Mouse (Mus musculus) heart, embryonic 15.5 days (tissue): ENCODE measurements around the gene Ccrl2. TPM values are rescaled to one million over a fixed set of nuclear protein-coding genes. Genes with fewer than 3 reads are reported as not detected.

Experiments used
- ATAC-seq: fragments of 200-750 bp; cut with Nextera tagmentation; replicated peaks from 2 replicates; pipeline ENCODE4 v1.8.0; 2017; ENCODE audit warnings: low read depth, moderate TSS enrichment; ENCODE audit not compliant: insufficient number of reproducible peaks, insufficient read depth, low FRiP score
- H3K27ac ChIP-seq: fragments of 300-500 bp; sonication (generic); 2 replicates; pipeline ENCODE4 v1.5.1; 2015; ENCODE audit warnings: mild to moderate bottlenecking, inconsistent platforms
- H3K27me3 ChIP-seq: fragments of 300-500 bp; sonication (generic); 2 replicates; pipeline ENCODE4 v1.6.1; 2015; ENCODE audit warnings: inconsistent platforms
- H3K36me3 ChIP-seq: fragments of 300-500 bp; sonication (generic); 2 replicates; pipeline ENCODE4 v1.6.1; 2015; ENCODE audit warnings: mild to moderate bottlenecking, inconsistent platforms
- H3K4me1 ChIP-seq: fragments of 300-500 bp; sonication (generic); replicated peaks from 2 replicates; pipeline ENCODE4 v1.6.1; 2015; ENCODE audit warnings: inconsistent platforms
- H3K4me2 ChIP-seq: fragments of 300-500 bp; sonication (generic); 2 replicates; pipeline ENCODE4 v1.6.1; 2015; ENCODE audit warnings: inconsistent platforms, mild to moderate bottlenecking, moderate library complexity
- H3K4me3 ChIP-seq: fragments of 300-500 bp; sonication (generic); 2 replicates; pipeline ENCODE4 v1.5.1; 2015; ENCODE audit warnings: mild to moderate bottlenecking, inconsistent platforms
- H3K9ac ChIP-seq: fragments of 300-500 bp; sonication (generic); 2 replicates; pipeline ENCODE4 v1.6.1; 2015; ENCODE audit warnings: mild to moderate bottlenecking, inconsistent platforms
- H3K9me3 ChIP-seq: fragments of 300-500 bp; sonication (generic); replicated peaks from 2 replicates; pipeline ENCODE4 v1.6.1; 2016; ENCODE audit warnings: inconsistent platforms
- WGBS: fragments of 180-500 bp; shearing (Covaris S2); methylation state at CpG from one replicate; pipeline ENCODE4 v1.1.7; 2015; ENCODE audit warnings: mixed read lengths; 5-methylcytosine and 5-hydroxymethylcytosine counted together
- polyA plus RNA-seq: library from polyadenylated mRNA; unstranded; fragments of >200 nt; fragmentation: Nextera tagmentation; extraction: Ambion mirVana; gene quantifications from 2 replicates; pipeline ENCODE4 v1.2.1, GENCODE M21; 2015

Ccrl2 gene
- polyA plus RNA-seq, 1 experiment from 2014 or later: 5.2 TPM

GRCm38 (mm10) chr9:111026791-111027190 lies 30.5 kb downstream of the Ccrl2 start:
- no peaks in the 10 kb centered on the region for H3K36me3 ChIP-seq
- WGBS: 75% methylated on average over 10 of the region's 10 CpGs
- H3K4me2 ChIP-seq: no peak overlapping the region
- no peak overlapping the region for H3K27ac ChIP-seq
- H3K4me3 ChIP-seq: no peak overlapping the region
- H3K4me1 ChIP-seq: no peaks in the 10 kb centered on the region
- ATAC-seq: no peak
- H3K27me3 ChIP-seq: no peaks in the 10 kb centered on the region
- no peak overlapping the region for H3K9ac ChIP-seq
- H3K9me3 ChIP-seq: no peaks in the 10 kb centered on the region

GRCm38 (mm10) chr9:111019022-111019421 lies 38.3 kb downstream of the Ccrl2 start, which contains the start of gene Ltf:
TSS of gene Ltf (plus strand) at chr9:111019271.
- Histone ChIP-seq H3K27ac (no peak within 1 kb of the TSS), H3K9me3 (no peaks in the 10 kb centered on the region), H3K9ac (no peak within 1 kb of the TSS), H3K27me3 (no peaks in the 10 kb centered on the region), H3K4me3 (no peak within 1 kb of the TSS), H3K36me3 (no peaks in the 10 kb centered on the region), H3K4me2 (no peak within 1 kb of the TSS), H3K4me1 (0 out of 2 replicates have a peak, but pooled peaks cover 5% of the 10 kb centered on the region)
- no peak for ATAC-seq
- WGBS: 67% methylated on average over 5 of the region's 5 CpGs

- WGBS: 79% methylated on average over 4 of the region's 4 CpGs
- Histone ChIP-seq H3K36me3 (no peaks in the 10 kb centered on the region), H3K9ac (no peak overlapping the region), H3K9me3 (no peaks in the 10 kb centered on the region), H3K27ac (no peak overlapping the region), H3K4me3 (no peak overlapping the region), H3K27me3 (no peaks in the 10 kb centered on the region), H3K4me2 (no peak overlapping the region), H3K4me1 (peaks cover 13% of the 10 kb centered on the region)
- ATAC-seq: no peak
These were observed 41.7 kb downstream of the Ccrl2 start for GRCm38 (mm10) chr9:111015658-111016057.

GRCm38 (mm10) chr9:111012041-111012440 lies 45.3 kb downstream of the Ccrl2 start:
- Histone ChIP-seq H3K9me3 (no peaks in the 10 kb centered on the region), H3K27ac (no peak overlapping the region), H3K4me2 (no peak overlapping the region), H3K4me1 (peaks cover 8% of the 10 kb centered on the region), H3K27me3 (no peaks in the 10 kb centered on the region), H3K36me3 (no peaks in the 10 kb centered on the region), H3K4me3 (no peak overlapping the region), H3K9ac (no peak overlapping the region)
- 64% methylated on average over 3 of the region's 3 CpGs for WGBS
- ATAC-seq: no peak

- 61% methylated on average over 9 of the region's 9 CpGs for WGBS
- no peak for ATAC-seq
- H3K9me3 ChIP-seq: no peaks in the 10 kb centered on the region
- no peak overlapping the region for H3K27ac ChIP-seq
- H3K4me1 ChIP-seq: peaks cover 8% of the 10 kb centered on the region
- H3K9ac ChIP-seq: no peak overlapping the region
- H3K36me3 ChIP-seq: no peaks in the 10 kb centered on the region
- H3K4me3 ChIP-seq: no peak overlapping the region
- H3K4me2 ChIP-seq: no peak overlapping the region
- H3K27me3 ChIP-seq: no peaks in the 10 kb centered on the region
These were observed 45.8 kb downstream of the Ccrl2 start for GRCm38 (mm10) chr9:111011550-111011949.

GRCm38 (mm10) chr9:111009763-111010162 lies 47.6 kb downstream of the Ccrl2 start:
- no peak overlapping the region for H3K4me2 ChIP-seq
- ATAC-seq: no peak
- H3K27ac ChIP-seq: no peak overlapping the region
- WGBS: 63% methylated on average over 3 of the region's 3 CpGs
- no peaks in the 10 kb centered on the region for H3K36me3 ChIP-seq
- no peak overlapping the region for H3K9ac ChIP-seq
- H3K4me3 ChIP-seq: no peak overlapping the region
- no peaks in the 10 kb centered on the region for H3K27me3 ChIP-seq
- H3K4me1 ChIP-seq: peaks cover 8% of the 10 kb centered on the region
- H3K9me3 ChIP-seq: no peaks in the 10 kb centered on the region

GRCm38 (mm10) chr9:111006544-111006943 lies 50.8 kb downstream of the Ccrl2 start:
- no peak overlapping the region for H3K9ac ChIP-seq
- no peaks in the 10 kb centered on the region for H3K27me3 ChIP-seq
- no peak for ATAC-seq
- WGBS: 83% methylated on average over 2 of the region's 2 CpGs
- no peak overlapping the region for H3K4me3 ChIP-seq
- H3K4me1 ChIP-seq: no peaks in the 10 kb centered on the region; the same call in 1 of the 2 replicates
- no peaks in the 10 kb centered on the region for H3K36me3 ChIP-seq
- no peak overlapping the region for H3K27ac ChIP-seq
- no peaks in the 10 kb centered on the region for H3K9me3 ChIP-seq
- H3K4me2 ChIP-seq: no peak overlapping the region

Other genes with a start within 250 kb of the Ccrl2 start
- gene Prss44, start 243.5 kb downstream of the Ccrl2 start, polyA plus RNA-seq: not detected in 2 replicates
- not detected in 2 replicates for gene Prss43, start 230.8 kb downstream of the Ccrl2 start, polyA plus RNA-seq
- not detected in 2 replicates for gene Prss45, start 222.9 kb downstream of the Ccrl2 start, polyA plus RNA-seq
- 0.10 TPM in 1 of 2 replicates, not detected in the other for gene Prss46, start 213.0 kb downstream of the Ccrl2 start, polyA plus RNA-seq
- gene Prss50, start 199.6 kb downstream of the Ccrl2 start, polyA plus RNA-seq: 0.37 TPM in 1 of 2 replicates, not detected in the other
- gene Als2cl, start 177.6 kb downstream of the Ccrl2 start, polyA plus RNA-seq: 1.7 and 3.2 TPM in 2 replicates
- 0.74 and 1.2 TPM in 2 replicates for gene Tmie, start 177.4 kb downstream of the Ccrl2 start, polyA plus RNA-seq
- not detected in 2 replicates for gene Fam240a, start 140.7 kb downstream of the Ccrl2 start, polyA plus RNA-seq
- not detected in 2 replicates for gene Tdgf1, start 111.4 kb downstream of the Ccrl2 start, polyA plus RNA-seq
- 4.4 and 6.9 TPM in 2 replicates for gene Lrrc2, start 106.0 kb downstream of the Ccrl2 start, polyA plus RNA-seq
- 0.30 and 0.36 TPM in 2 replicates for gene Rtp3, start 66.9 kb downstream of the Ccrl2 start, polyA plus RNA-seq
- 1.9 and 2.2 TPM in 2 replicates for gene Ltf, start 38.2 kb downstream of the Ccrl2 start, polyA plus RNA-seq
- 64.2 and 64.9 TPM in 2 replicates for gene Lrrfip2, start 60.1 kb upstream of the Ccrl2 start, polyA plus RNA-seq
- gene Mlh1, start 214.3 kb upstream of the Ccrl2 start, polyA plus RNA-seq: 31.4 and 34.1 TPM in 2 replicates
- 18.4 and 20.9 TPM in 2 replicates for gene Epm2aip1, start 214.4 kb upstream of the Ccrl2 start, polyA plus RNA-seq